Mouse (Mus musculus): ENCODE measurements around the gene AC140267.1. TPM values are rescaled to one million over a fixed set of nuclear protein-coding genes. Genes with fewer than 3 reads are reported as not detected.

Gene AC140267.1
- total RNA-seq, 2 experiments from 2014 or later, result 11.6 TPM; not detected in 1

- DNase-seq (ENCODE audit: low spot score in 2 of 2), result peak; percentile 50 to 66
These were observed 9.8 kb upstream of the AC140267.1 start for GRCm38 (mm10) chr15:80225796-80226195.

DNA sequence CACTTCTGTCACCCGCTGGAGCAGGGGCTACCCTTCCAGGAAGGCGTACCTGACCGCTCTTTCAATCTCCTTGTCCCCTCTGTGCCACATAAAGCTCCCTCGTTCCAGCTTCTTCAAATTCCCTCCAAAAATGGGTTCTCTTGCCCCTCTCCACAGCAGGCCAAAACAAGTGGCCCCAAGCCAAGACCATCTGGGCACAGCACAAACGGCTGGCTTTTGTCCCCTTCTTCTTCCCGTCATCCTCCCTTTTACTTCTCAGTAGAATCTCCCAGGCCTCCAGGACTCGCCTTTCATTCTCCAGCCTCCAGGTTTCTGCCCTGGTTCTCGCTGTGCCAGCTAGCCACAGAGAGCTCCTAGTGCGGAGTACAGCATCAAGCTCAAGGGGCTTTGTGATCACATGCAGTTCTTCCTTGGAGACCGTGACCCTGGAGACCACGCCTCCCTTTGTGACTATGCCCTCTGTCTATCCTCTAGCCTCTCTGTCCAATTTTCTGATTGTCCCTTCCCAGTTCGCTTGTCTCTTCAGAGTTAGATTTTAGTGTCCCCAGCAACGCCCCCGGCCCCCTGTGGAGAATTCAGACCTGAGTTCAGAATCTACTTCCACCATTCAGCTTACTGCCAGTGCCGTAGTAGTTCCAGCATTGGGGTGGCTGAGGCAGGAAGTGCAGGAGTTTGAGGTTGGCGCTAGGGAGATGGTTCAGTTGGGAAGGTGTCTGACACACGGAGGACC is 7.4 kb upstream of the AC140267.1 start:
- no peak for DNase-seq (ENCODE audit: low spot score in 2 of 2)

DNA sequence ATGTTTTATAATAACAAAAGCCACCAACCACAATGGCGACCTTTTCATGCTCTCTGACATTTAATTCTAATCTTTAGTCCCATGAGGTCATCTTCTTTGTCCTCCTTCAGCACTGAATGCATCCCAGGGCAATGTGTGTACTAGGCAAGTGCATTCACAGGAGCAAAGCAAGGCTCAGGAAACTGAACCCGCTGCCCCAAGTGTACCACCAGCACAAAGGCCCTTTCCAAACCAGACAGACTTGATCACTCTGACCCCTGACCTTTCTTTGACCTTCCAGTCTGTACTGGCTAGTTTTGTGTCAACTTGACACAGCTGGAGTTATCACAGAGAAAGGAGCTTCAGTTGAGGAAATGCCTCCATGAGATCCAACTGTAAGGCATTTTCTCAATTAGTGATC is 3.3 kb upstream of the AC140267.1 start:
- DNase-seq (ENCODE audit: low spot score in 2 of 2), result no peak

- no peak for DNase-seq (ENCODE audit: low spot score in 2 of 2)
These were observed 2.6 kb upstream of the AC140267.1 start for GRCm38 (mm10) chr15:80233053-80233452.

DNA sequence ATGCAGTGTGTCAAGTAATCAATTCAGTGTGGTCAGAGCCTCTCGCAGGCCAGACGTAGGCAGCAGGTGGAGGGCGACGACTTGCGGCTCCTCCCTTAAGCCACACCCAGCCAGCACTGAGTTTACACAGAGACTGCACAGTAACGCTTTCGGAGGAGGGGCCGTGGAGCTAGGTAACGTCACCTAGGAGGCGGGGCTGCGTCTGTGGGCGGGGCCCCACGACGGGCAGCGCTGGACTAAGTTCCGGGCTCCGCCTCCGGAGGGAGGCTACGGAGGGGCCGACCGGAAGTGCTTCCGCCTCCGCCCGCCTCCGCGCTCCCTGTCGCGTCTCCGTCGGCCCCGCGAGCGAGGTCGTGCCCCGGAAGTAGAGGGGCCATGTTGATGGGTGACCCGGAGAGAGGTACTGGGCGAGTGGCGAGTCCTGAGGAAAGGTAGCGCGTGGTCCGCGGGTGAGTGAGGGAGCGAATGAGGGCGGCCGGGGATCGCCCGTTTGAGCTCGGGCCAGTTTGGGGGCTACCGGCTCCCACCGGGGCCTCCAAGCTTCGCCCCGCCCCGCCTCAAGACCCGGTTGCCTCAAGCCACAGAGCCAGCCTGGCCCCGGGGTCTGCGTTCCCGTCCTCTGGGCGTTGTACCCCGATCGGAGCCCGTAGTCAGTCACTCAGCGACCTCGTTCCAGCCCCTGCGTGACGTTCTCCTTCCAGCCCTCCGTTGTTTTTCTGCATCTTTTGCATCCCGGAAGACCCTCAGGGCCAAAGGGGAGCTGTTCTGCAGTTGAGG is 1.7 kb upstream of the AC140267.1 start, which contains the start of gene Mief1:
Gene Mief1, plus strand, starts transcription at position 286 of the 777 bp plus-strand sequence.
- DNase-seq (ENCODE audit: low spot score in 2 of 2), result peak; percentile 97 to 98

GRCm38 (mm10) chr15:80248135-80248534 is 12.5 kb downstream of the AC140267.1 start:
- no peak for DNase-seq (ENCODE audit: low spot score in 2 of 2)

DNA sequence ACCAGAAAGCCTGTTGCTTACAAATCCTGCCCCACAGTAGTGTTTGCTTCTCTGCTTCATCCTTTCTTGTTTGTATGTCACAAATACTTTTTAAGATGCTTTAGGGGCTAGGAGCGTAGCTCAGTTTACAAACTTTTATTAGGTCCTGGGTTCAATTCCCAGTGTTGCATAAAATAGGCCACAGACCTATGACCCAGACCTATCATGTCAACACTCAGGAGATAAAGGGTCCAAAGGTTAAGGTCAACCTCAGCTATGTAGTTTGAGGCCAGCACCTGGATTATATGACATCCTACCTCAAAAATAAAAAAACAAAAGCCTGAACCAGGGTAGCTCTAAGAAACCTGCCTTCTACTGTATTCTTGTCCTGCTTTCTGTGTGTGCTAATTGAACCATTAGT is 13.0 kb downstream of the AC140267.1 start:
- DNase-seq (ENCODE audit: low spot score in 2 of 2), result no peak

GRCm38 (mm10) chr15:80249672-80250071 is 14.0 kb downstream of the AC140267.1 start:
- DNase-seq (ENCODE audit: low spot score in 2 of 2), result no peak

GRCm38 (mm10) chr15:80250586-80250985 is 15.0 kb downstream of the AC140267.1 start:
- DNase-seq (ENCODE audit: low spot score in 2 of 2), result no peak

GRCm38 (mm10) chr15:80253530-80253929 is 17.9 kb downstream of the AC140267.1 start:
- DNase-seq (ENCODE audit: low spot score in 2 of 2), result no peak

- peak; percentile 55 to 67 for DNase-seq (ENCODE audit: low spot score in 2 of 2)
These were observed 18.6 kb downstream of the AC140267.1 start for GRCm38 (mm10) chr15:80254207-80254606.

- peak; percentile 92 to 98 for DNase-seq (ENCODE audit: low spot score in 2 of 2)
These were observed 19.4 kb downstream of the AC140267.1 start, which contains the start of gene Atf4 for GRCm38 (mm10) chr15:80254847-80255645. Atf4 (plus strand) TSS chr15:80255184.

DNA sequence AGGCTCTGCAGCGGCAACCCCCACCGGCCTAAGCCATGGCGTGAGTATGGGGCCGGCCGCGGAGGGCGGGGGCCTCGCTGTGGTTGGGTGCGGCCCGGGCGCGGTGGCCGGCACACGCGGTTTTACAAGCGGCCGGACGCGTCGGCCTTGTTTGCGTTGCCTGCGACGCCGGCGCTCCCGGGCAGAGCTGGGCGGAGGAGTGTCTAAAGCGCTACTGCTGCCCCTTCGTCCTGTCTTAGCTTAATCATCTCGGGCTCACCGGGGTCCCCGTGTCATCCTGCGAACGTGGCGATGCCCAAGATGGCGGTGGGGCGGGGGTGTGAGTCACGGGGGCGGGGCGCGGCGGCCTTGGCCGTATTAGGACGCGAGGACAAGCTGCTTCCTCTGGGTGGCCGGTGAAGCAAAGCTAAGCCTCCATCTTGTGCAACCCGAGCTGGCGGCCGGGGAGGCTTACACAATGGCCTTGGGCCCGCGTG is 20.0 kb downstream of the AC140267.1 start:
- DNase-seq (ENCODE audit: low spot score in 2 of 2), result peak; percentile 78 to 80

DNA sequence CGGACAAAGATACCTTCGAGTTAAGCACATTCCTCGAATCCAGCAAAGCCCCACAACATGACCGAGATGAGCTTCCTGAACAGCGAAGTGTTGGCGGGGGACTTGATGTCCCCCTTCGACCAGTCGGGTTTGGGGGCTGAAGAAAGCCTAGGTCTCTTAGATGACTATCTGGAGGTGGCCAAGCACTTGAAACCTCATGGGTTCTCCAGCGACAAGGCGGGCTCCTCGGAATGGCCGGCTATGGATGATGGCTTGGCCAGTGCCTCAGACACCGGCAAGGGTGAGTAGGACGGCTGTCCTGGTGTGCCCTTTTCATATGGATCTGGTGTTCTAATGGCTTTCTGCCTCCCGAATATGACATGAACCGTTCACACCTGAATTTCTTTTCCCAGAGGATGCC is 20.6 kb downstream of the AC140267.1 start:
- DNase-seq (ENCODE audit: low spot score in 2 of 2), result peak; percentile 32 to 37

- DNase-seq (ENCODE audit: low spot score in 2 of 2), result no peak
These were observed 21.3 kb downstream of the AC140267.1 start for GRCm38 (mm10) chr15:80256656-80257601.

DNA sequence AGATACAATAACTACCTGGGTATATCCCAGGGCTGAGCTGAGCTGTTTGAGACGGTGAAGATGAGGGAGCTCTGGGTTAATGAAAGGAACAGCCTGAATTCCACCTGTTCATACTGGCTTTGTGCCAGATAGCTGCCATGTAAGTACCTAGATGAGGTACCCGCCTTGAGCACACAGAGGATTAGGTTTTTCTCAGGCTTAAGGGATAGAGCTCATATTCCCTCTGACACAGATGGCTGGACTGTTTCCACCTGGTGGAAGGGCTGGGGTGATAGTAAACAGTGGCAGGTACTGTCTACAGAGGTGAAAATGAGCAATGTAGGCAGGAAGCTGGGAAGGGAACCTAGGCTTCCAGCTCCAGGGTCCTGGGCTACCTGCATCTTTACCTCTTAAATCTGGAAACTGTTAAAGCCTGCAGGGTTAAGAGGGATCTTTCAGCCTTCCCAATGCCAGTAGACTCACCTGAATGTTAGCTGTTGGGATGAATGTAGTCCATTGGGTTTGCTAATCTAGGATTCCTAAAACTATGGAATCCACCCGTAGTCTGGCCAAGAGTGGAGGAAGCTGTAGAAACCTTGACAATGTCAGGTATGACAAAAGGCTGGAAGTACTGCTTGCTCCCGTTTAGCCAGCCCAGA is 22.1 kb downstream of the AC140267.1 start:
- no peak for DNase-seq (ENCODE audit: low spot score in 2 of 2)

DNA sequence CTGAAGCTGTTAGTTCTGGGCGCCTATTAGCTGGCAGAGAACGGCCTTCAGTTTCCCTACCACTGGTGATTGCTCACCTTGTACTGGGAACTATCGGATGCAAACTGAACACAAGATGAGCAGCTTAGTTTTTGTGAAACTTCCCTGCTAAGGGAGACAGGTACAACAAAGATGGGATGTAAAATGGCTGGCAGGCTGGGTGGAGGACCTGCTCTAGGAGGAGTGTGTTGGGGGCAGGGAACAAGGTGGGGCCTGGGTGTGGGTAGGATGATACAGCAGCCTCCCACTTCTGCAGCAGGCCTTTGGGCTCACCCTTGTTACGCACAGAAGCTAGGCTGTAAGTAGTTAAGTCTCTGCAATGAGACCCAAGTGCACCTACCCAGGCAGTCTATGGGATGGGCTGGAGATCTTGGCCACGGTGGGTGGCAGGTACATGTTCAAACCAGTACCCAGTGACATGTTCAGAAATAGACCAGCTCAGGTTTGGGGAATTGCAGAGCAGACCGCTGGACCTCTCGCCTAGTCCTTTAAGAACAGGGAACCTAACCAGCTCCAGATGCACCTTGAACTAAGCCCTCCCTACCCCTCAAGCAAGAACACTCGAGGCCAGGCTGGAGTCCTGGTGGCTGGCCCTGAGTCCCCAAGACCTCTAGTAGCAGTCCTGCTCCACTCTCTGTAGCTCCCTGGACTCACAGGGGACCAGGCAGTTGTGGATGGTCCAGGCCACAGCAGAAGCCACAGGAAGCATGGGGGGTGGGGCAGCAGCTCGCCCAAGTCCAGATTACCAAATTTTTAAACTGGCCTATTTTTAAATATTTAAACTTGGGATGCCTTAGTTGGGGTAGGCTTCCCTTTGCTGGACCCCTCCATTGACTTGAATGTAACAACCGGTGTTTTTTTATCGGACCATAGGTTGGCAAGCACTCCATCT is 22.9 kb downstream of the AC140267.1 start:
- no peak for DNase-seq (ENCODE audit: low spot score in 2 of 2)

DNA sequence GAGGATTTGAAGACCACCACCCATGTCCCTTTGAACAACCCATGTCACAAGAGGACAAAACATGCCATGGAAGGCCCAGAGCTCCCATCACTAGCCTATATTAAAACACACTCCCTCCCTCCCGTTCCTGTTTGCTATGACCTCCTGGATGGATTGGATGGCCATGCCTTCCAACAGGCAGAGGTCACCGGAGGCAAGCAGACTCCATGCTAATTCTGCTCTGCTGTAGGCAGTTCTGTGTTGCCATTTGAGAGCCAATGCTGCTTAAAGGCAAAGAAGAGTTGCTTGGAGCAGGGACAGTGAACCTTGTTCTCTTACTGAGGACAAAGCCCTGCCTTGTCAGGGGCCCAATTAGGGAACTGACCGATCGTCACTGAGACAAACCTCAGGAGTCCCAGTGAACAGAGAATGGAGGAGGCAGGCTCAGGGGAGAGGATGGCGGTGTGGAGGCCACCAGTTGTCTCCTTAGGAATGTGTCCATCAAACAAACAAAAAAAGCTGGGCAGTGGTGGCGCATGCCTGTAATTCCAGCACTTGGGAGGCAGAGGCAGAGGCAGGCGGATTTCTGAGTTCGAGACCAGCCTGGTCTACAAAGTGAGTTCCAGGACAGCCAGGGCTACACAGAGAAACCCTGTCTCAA is 23.9 kb downstream of the AC140267.1 start:
- DNase-seq (ENCODE audit: low spot score in 2 of 2), result no peak
